Mouse (Mus musculus) olfactory bulb, adult 2 months (tissue): ENCODE measurements at regions not wholly inside any gene's neighbourhood (a gene's known extent, or its start where the extent isn't known, plus 50 kb on each side); places are given as distances from the start of the nearest gene placed in this dataset.

Source experiments
- CTCF ChIP-seq: fragments of 200-500 bp; IDR thresholded peaks from 2 replicates; pipeline ENCODE4 v1.5.1; 2012; ENCODE audit warnings: low read depth, mild to moderate bottlenecking, low read length, moderate library complexity; ENCODE audit not compliant: insufficient read depth
- POLR2A ChIP-seq: fragments of 200-500 bp; IDR thresholded peaks from 2 replicates; pipeline ENCODE4 v1.6.1; 2012; ENCODE audit warnings: mild to moderate bottlenecking, low read depth, low read length, moderate library complexity; ENCODE audit not compliant: insufficient read depth

DNA sequence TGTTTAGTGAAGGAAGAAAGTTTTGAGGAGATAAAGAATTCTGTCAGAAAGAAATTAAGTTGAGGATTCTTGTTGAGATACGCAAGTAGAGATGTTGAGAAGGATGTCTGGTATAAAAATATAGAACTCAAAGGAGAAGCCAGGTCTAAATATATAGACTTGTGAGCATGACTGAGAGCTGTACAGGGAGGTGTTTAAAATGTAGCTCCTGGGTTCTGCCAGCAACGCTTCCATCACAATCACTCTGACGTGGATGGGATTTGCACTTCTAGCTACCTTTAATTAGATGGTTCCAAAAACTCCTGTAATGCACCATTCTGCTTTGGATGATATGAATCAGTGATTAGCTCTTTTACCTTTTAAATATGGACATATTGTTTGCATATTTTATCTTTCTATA is 200.5 kb downstream of the Lnpk start:
- TF ChIP-seq CTCF (no peak), POLR2A (no peak)
